In genomic region chr16:78389986-78390385, GRCm38 (mm10) we compare ENCODE assay signal across 16 mouse cellular contexts.
"Had no signal": no experiment of that assay in that cellular context is flagged by ENCODE, and none has a peak within 500 bp of the region (broad histone marks: within the 10 kb centered on the region; RNA-seq: fewer than 3 reads in every experiment).

No protein-coding gene starts in this region.

- H3K4me2 ChIP-seq: lung, embryonic 15.5 days; midbrain, embryonic 12.5 days; midbrain, embryonic 15.5 days; neural tube, embryonic 12.5 days; stomach, embryonic 15.5 days had no signal

- H3K4me3 ChIP-seq: lung, embryonic 15.5 days; megakaryocyte, embryonic 14.5 days; midbrain, embryonic 12.5 days; midbrain, embryonic 15.5 days; neural tube, embryonic 12.5 days; stomach, embryonic 15.5 days had no signal

- H3K27me3 ChIP-seq: lung, embryonic 15.5 days; midbrain, embryonic 12.5 days; midbrain, embryonic 15.5 days; neural tube, embryonic 12.5 days; stomach, embryonic 15.5 days had no signal

- ATAC-seq: liver, postnatal 0 days; midbrain, embryonic 15.5 days had no signal

- H3K9ac ChIP-seq: liver, postnatal 0 days; lung, embryonic 15.5 days; midbrain, embryonic 12.5 days; midbrain, embryonic 15.5 days; neural tube, embryonic 12.5 days; stomach, embryonic 15.5 days had no signal

- H3K27ac ChIP-seq: lung, embryonic 15.5 days; macrophage; midbrain, embryonic 12.5 days; midbrain, embryonic 15.5 days; neural tube, embryonic 12.5 days; stomach, embryonic 15.5 days; stomach, postnatal 0 days had no signal

- H3K36me3 ChIP-seq: lung, embryonic 15.5 days; midbrain, embryonic 12.5 days; midbrain, embryonic 15.5 days; neural tube, embryonic 12.5 days; stomach, embryonic 15.5 days had no signal

- H3K4me1 ChIP-seq: midbrain, embryonic 15.5 days; neural tube, embryonic 12.5 days; stomach, embryonic 15.5 days had no signal

- H3K9me3 ChIP-seq: lung, embryonic 15.5 days; midbrain, embryonic 12.5 days; midbrain, embryonic 15.5 days; neural tube, embryonic 12.5 days; stomach, embryonic 15.5 days had no signal

- DNase-seq: liver, postnatal 0 days; lung, adult 2 months; lung, postnatal 14 days; lung, postnatal 36 days; right cerebral cortex, postnatal 14 days; thymus, adult 2 months; thymus, postnatal 25 days; thymus, postnatal 4 days had no signal
